Mouse (Mus musculus) thymus, postnatal 14 days (tissue): Measurements from ENCODE around the gene Spert.

Source experiments
- DNase-seq: peaks from one replicate; pipeline ENCODE4 v3.0.0; 2021

Gene Spert

DNA sequence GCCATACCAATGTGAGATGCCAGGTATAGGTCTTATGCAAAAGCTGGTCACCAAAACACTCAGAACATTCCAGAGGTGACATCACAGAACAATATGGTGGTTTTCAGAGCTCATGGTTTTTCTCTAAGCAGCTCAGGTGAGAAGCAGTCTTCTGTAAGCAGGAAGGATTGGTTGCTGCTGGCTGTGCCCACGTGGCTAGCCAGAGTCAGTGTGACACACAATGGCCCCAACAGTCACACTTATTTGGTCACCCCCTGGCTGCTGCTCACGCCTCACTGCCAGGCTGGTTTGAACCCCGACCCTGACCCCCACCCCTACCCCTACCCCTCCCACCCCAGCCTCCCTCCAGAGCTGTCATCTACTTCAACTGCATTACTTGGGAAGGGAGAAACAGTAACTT is at the start of gene Spert:
TSS of gene Spert (minus strand) at position 139 of the 400 bp plus-strand sequence.
- DNase-seq, result no peak

DNA sequence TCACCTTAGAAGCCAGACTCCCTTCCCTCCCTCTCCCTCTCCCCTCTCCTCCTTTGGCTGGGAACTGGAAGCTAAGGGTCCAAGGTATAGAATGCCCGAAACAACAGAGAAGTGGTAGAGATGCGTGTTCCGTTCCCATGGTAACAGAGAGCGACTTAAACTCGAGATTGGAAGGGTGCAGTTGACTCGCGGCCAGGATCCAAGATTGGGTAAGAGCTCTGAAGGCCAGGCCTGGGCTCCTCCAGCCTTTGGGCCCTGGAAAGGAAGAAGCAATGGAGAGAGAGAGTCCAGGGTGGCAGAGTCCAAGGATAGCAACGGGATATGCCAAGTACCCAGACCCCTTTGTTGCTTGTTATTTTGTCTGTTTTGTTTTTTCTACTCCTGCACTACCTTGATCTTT is 49.2 kb upstream of the Spert start, which contains the start of gene Erich6b:
TSS of gene Erich6b (plus strand) at position 180 of the 400 bp plus-strand sequence.
- DNase-seq, result no peak

DNA sequence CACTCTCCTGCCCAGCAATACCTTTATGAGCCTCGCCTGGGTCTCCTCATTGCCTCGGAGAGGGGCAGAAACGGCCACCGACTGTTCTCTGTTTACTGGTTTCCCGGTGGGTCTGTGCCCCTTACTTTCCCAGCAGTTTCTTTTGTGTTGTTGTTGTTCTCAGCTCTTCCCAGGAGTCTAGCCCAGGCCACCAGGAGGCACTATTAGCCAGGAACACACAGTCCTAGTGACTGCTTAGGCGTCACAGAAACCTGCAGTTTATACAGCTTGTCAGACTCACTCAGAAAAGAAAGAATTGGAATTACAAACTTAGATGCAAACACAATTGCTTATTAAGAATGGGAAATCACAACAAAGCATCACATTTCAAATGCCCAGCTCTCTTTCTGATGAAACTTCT is 48.5 kb upstream of the Spert start:
- DNase-seq, result no peak

DNA sequence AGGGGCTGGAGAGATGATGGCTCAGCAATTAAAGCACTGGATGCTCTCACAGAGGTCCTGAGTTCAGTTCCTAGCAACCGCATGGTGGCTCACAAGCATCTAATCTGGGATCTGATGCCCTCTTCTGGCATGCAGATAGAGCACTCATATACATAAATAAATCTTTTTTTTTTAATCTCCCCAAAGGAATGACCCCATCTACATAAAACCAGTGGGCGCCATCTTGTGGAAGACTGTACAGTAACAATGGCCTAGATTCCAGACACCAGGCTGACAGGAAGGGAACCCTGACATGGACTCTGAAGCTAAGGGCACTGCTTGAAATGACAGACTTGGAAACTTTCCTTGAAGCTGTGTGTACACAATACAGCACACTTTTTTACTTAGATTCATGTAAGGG is 47.9 kb upstream of the Spert start:
- DNase-seq, result peak; percentile 30

DNA sequence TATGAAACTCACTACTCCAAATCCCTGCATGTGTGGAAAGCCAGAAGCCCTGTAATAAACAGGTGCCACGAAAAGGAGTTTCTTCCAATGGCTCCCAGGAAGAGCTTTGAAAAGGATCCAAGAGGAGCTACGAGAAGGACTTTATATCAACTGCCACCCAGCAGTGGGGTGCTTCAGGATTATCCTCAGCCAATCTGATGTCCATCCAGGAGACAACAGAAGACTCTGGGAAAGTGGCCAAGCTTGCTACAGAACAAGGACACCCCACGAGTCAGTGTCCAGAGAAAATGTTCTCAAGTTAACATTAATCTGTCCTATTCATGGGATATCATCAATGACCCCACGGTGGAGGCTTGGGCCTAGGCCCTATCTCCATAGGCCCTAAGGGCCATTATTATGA is 44.7 kb upstream of the Spert start:
- DNase-seq, result no peak

DNA sequence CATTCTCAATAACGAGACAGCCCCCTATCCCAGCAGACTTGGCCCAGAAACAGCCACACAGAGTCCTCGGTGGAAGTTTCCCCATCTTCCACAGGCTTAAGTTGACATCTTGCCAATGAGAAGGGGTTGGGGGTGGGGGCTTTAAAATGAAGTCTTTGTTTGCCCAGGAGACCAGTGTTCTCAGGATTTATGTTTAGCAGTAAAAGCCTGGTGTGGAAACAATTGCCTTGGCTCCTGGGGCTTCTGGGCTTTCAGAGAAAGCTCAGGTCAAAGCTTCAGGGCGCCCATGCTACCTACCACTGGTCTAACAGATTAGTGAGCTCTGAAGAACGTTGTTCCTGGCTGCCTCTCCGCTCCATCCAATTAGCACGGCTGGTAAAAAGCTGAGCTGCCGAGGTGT is 43.2 kb upstream of the Spert start:
- no peak for DNase-seq

DNA sequence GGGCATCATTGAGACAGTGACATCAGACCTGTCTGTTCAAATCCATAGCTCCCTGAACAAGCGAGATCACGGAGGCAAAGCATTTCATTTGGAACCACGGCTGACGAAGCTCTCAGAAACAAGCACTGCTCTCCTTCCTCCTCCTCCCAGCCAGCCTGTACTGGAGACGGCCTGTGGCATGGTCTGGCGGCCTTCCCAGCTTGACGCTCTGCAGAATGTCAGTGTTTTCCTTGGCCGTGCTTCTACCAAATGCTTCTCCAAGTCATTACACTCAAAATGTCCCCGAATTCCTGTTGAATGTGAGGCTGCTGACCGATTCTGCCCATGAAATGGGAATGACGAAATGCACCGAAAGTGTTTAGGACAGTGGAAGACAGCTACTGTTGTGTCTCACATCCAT is 42.4 kb upstream of the Spert start:
- no peak for DNase-seq

DNA sequence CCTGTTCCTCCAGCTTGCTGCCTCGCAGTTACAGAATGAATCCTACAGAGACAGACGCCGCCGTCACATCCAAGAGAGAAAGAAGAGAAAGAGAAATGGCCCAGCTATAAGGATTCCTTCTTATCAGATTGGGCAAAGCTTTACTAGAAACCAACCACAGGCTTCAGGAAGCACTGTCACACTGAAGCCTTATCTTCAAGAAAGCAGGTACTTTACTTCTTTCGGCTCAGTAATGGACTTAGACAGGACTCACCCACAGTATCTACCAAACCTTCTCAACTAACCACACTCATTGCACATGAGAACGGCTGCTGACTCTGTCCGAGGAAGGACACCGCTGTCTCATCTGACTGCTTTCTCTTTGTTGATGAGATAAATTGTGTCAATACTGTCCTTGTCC is 36.0 kb upstream of the Spert start:
- no peak for DNase-seq

DNA sequence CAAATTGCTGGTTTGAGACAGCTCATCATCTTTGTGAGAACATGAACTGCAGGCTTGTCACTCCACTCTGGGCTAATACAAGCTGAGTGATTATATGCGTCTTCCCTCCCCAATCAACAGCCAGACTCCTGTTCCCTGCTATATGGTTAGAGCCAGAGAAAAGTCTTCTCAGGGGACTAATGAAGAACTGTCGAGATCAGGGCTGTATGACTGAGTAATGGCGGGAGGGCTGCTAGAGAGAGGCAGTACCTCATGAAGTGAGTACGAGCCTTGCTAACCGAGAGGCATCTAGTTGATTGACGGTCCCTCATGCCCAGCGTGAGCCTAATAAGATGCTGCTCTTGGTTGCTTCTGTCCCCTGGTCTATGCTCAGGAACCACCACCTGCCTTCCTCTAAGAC is 30.1 kb upstream of the Spert start:
- no peak for DNase-seq

DNA sequence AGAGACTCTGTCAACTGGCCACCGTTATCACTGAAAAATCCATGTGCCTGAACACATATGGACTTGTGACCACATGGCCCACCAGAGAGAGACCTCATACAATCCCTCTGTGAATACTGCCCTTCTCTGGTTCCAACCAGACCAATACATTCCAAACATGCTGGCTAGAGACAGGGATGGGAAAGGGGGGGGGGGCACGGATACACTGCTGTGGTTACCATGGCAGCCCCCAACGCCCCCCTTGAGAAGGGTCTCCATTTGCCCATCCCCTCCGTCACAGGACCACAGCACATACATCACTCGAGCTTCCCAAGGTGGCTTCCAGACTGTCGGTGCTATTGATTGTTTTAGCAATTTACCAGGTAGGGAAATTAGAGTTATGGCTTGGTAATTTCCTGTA is 23.5 kb upstream of the Spert start:
- DNase-seq, result no peak

DNA sequence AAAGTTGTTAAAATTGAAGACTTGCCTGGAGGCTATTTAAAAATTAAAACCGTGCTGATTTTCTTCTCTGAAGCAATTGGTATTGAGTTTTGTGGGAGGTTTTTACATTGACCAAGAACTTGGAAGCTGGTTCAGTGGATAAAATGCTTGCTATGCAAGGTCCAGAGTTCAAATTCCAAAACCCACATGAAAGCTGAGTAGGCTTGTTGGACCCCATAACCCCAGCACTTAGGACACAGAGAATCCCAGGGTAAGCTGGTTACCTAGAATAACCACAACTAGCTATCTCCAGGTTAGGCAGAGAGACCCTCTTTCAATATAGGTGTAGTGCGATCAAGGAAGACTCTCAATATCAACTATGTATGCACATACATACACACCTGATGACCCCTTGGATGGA is 16.3 kb upstream of the Spert start:
- DNase-seq, result no peak

DNA sequence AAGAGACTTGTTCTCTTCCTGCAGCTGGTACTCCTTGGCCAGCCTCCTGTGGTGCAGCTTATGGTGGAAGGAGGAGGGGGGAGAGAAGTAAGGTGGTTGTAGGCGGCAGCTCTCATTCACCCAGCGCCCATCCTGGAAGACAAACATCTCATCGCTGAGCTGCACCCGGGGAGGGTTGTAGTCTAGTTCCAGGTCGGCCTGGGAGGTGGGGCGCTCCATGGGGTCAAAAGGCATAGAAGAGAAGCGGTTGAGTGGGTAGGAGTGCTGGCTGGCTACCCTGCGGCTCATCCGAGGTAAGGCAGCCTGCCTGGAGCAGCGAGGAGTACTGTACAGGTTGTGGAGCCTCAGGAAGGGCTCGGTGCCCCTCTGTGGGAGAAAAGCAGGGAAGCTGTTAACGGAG is 9.0 kb downstream of the Spert start:
- DNase-seq, result no peak

DNA sequence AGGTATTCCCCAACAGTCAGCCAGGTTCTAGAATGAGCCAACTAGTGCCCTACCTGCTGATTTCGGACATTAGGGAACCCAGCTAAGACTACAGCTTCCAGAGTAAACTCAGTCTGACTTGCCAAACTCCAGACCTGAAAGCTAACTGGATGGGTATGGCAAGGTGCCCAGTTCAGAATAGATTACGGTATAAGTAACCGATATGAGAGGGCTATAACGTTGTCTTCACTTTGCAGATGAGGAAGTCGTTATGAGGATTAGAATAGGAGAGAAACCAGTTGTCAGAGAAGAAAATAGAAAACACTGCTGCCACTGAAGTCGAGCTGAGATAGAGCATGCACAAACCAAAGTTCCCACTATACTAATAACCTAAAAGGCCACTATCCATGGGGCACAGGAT is 13.9 kb downstream of the Spert start:
- no peak for DNase-seq

DNA sequence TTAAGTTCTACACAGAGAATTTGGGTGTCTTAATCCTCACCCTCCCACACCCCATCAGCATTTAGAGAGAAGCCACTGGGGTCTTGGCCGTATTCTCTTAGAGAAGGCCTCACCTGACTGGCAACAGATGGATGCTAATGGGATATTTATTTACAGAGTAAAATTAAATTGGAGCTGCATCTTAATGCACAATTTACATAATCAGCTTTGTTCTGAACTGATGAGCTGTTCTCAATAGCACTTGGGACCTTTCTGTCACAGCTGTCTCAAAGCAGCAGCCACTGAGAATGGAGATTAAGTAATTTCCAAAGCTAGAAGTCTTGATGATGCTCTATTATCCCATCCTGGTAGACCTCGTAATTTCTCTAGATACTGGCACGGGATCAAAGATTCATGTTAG is 26.6 kb downstream of the Spert start:
- no peak for DNase-seq

DNA sequence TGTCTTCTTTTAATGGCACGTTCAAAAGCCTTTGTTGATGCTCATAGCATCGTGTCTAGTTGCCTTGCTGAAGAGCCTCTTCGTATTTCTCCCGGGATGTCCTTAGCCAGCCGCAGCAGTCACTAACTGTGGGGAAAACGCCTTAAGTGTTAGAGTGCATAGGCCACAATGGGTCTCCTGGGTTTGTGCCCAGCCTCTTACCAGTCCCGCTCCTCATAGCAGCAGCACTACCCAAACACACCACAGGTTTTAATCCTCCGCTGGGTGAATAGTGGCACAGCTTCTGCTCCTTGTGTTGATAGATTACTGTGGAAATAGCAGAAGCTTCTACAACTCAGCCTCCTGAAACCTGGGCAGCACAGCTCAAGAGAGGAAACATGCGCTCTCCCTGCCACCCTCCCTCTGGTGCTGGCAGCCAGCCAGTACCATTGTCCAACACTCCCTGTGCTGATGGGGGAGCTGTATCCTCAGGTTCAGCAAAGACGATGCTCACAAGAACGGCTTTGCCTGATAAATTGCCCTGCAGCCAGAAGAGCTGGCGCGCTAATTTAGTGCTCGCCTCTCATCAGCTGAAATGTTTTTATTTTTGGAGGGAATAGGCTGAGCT is 27.3 kb downstream of the Spert start:
- DNase-seq, result no peak

DNA sequence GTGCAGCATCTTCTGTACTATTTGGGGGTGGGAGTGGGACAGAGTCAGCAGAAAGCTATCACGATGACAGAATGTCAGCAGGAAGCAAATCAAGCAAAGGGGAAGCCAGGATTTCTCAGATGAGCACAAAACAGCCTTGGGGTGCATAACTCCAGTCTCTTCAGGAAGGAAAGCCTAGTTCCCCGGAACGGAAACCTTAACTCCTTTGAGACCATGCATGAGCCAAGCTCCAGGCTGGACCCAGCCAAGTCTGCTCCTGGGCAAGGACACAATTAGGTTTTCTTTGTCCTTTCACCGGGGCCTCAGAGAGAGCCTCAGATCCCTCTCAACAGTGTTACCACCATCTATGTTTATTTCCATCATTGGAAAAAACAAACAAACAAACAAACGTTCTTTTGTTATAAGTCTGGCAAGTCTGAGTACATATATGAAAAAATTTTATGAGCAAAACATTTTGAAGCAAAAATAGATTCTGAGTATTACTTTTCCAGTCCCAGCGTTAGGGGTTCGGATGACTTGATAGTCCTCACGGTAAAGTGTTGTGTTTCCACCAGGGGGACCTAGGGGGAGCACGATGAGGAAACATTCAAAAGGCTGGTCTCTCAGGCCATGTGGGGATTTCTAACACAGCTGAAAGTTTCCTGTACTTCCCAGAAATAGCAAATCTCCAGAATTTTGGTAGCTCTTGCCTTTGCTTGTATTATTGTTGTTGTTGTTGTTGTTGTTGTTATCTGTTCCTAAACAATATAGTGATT is 31.2 kb downstream of the Spert start:
- peak; percentile 6 for DNase-seq

DNA sequence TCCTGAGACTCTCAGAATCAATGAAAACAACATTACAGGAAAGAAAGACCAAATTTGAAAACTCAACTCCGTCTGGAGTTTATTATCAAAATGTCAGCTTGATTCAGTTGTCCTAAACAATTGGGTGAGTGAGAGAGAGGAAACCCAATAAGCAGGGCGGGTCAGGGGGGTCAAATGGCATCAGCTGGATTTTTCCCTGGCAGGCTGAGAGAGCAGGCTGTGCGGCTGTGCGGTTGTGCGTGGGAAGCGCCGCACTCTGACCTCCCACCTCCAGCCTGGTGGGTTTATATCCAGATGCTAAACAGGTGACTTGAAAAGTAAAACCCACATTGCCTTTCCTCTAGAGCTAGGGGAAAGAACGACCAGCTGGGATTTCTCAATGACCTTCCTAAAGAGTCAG is 51.2 kb downstream of the Spert start:
- DNase-seq, result no peak

DNA sequence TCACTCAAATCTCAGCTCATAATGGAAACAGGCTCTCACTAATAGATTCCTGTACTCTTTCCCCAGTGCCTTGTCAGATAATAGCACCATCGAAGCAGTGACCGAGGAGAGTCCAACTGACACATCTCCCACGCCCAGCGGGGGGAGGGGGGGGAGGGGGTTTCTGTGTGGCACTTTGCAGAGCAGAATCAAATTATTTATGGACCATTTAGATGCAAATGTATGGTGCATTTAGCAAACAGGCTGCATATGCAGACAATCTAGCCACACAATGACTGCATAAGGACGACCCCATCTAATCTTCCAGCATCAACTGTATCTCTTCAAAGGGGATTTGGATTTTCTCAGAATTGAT is 51.9 kb downstream of the Spert start:
- no peak for DNase-seq

DNA sequence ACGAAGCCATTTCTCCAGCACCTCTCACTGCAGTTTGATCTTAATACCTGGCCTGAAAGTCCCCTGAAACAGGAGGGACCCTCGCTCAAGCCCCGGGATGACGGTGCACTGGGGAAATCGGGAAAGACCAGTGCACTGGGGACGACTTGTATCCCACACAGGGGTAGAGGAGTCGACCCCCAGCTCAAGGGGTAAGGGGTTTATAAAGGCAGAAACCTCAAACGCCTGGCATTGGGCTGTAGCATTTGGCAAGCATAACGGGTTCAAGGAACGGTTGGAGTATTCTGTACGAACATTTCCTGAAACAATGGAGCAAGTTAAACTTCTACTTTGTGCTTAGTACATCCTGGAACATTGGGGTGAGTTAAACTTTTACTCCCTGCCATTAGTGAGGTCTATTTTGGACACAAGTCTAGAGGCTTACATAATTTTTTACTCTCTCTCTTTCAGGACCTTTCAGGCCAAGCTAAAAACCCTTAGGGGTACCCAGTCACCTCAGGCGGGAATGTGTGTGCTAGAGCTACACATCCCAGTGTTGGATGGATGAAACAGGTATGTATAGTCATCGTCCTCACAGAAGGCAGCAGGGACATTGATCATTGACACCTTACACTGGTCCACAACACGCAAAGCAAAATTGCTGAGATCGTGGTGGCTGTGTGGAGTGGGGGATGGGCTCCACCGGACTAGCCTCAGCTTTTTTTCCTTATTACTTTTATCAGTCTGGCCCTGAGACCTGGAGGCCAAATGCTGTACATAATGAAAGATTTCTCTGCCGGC is 52.5 kb downstream of the Spert start:
- DNase-seq, result no peak

DNA sequence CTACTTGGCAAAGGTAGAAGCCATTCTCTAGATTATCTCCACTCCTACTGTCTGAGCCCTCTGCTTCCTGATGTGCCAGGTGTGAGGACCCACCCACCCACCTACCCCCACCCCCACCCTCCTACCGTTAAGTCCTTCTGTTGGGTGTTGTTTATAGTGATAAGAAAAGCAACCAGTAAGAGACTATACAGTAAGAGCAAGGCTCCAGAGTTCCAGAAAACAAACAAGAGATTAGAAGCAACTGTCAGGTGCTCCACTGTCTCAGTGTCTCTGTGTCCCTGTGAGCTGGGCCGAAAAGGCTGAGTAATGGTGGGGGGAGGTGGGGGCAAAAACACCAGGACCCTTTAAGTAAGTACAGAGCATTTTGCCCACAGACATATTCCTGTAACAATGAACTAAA is 53.7 kb downstream of the Spert start:
- DNase-seq, result no peak
